Mouse (Mus musculus) erythroblast, adult 5-6 weeks (primary cell): ENCODE results near the gene Anxa2. TPM values are rescaled to one million over a fixed set of nuclear protein-coding genes. Genes with fewer than 3 reads are reported as not detected.

Experiments used
- ATAC-seq: replicated peaks from 2 replicates; pipeline ENCODE4 v1.8.0; 2016; ENCODE audit warnings: moderate number of reproducible peaks, mild to moderate bottlenecking, moderate TSS enrichment, inconsistent platforms; ENCODE audit not compliant: poor library complexity, low FRiP score, severe bottlenecking
- total RNA-seq, 2 experiments: library from RNA; stranded (forward) in 1 of 2; stranded (reverse) in 1 of 2; fragments of 150-400 nt in 1 of 2; fragments of 200-764, 138-1000 nt in 1 of 2; gene quantifications; 2 replicates each; pipeline versions ENCODE4 v1.2.3 to v1.2.4; 2015 to 2017; ENCODE audit warnings: low replicate concordance in 2 of 2

Anxa2 gene
- total RNA-seq, 2 experiments from 2014 or later = 51.4 to 115 TPM

- ATAC-seq = no peak
These were observed 49.1 kb downstream of the Anxa2 start for GRCm38 (mm10) chr9:69502504-69502903.

- no peak for ATAC-seq
These were observed 52.2 kb downstream of the Anxa2 start for GRCm38 (mm10) chr9:69505611-69506010.

GRCm38 (mm10) chr9:69507206-69507605, 53.8 kb downstream of the Anxa2 start:
- ATAC-seq = no peak

GRCm38 (mm10) chr9:69508016-69508415, 54.6 kb downstream of the Anxa2 start:
- no peak for ATAC-seq

GRCm38 (mm10) chr9:69511881-69512590, 58.6 kb downstream of the Anxa2 start:
- ATAC-seq = no peak

GRCm38 (mm10) chr9:69512726-69513125, 59.3 kb downstream of the Anxa2 start:
- ATAC-seq = no peak

GRCm38 (mm10) chr9:69514206-69514605, 60.8 kb downstream of the Anxa2 start:
- ATAC-seq = no peak

- no peak for ATAC-seq
These were observed 62.0 kb downstream of the Anxa2 start for GRCm38 (mm10) chr9:69515416-69515815.

- ATAC-seq = no peak
These were observed 64.1 kb downstream of the Anxa2 start for GRCm38 (mm10) chr9:69517387-69518035.

Other genes with a start within 250 kb of the Anxa2 start
- gene Ice2, start 55.7 kb upstream of the Anxa2 start, total RNA-seq (2015; ENCODE audit: low replicate concordance) = 3.6 and 4.6 TPM in 2 replicates
- 7.1 and 11.3 TPM in 2 replicates for gene Ice2, start 55.7 kb upstream of the Anxa2 start, total RNA-seq (2017; ENCODE audit: low replicate concordance)